Mouse (Mus musculus) liver, embryonic 13.5 days (tissue): ENCODE data around the gene Mrgpre. TPM values are rescaled to one million over a fixed set of nuclear protein-coding genes. Genes with fewer than 3 reads are reported as not detected.

ENCODE experiments used
- ATAC-seq: fragments of 200-750 bp; cut with Nextera tagmentation; 2 replicates; pipeline ENCODE4 v1.8.0; 2017; ENCODE audit warnings: low read depth, mild to moderate bottlenecking, moderate number of reproducible peaks, moderate library complexity
- DNase-seq: peaks from one replicate; pipeline ENCODE4 v3.0.0; 2022
- H3K27ac ChIP-seq: fragments of 300-500 bp; sonication (generic); 2 replicates; pipeline ENCODE4 v1.5.1; 2015; ENCODE audit warnings: moderate library complexity, mild to moderate bottlenecking, inconsistent platforms
- H3K27me3 ChIP-seq: fragments of 300-500 bp; sonication (generic); 2 replicates; pipeline ENCODE4 v1.6.1; 2015; ENCODE audit warnings: mild to moderate bottlenecking, inconsistent platforms
- H3K36me3 ChIP-seq: fragments of 300-500 bp; sonication (generic); 2 replicates; pipeline ENCODE4 v1.6.1; 2015; ENCODE audit warnings: mild to moderate bottlenecking, inconsistent platforms
- H3K4me1 ChIP-seq: fragments of 300-500 bp; sonication (generic); replicated peaks from 2 replicates; pipeline ENCODE4 v1.6.1; 2015; ENCODE audit warnings: inconsistent platforms
- H3K4me2 ChIP-seq: fragments of 300-500 bp; sonication (generic); 2 replicates; pipeline ENCODE4 v1.6.1; 2015; ENCODE audit warnings: inconsistent platforms, mild to moderate bottlenecking, moderate library complexity
- H3K4me3 ChIP-seq: fragments of 300-500 bp; sonication (generic); replicated peaks from 2 replicates; pipeline ENCODE4 v1.5.1; 2015; ENCODE audit warnings: mild to moderate bottlenecking, inconsistent platforms
- H3K9ac ChIP-seq: fragments of 300-500 bp; sonication (generic); 2 replicates; pipeline ENCODE4 v1.6.1; 2015; ENCODE audit warnings: mild to moderate bottlenecking, inconsistent platforms
- H3K9me3 ChIP-seq: fragments of 300-500 bp; sonication (generic); replicated peaks from 2 replicates; pipeline ENCODE4 v1.6.1; 2016; ENCODE audit warnings: inconsistent platforms
- WGBS: fragments of 180-500 bp; shearing (Covaris S2); methylation state at CpG from one replicate; pipeline ENCODE4 v1.1.7; 2015; ENCODE audit not compliant: insufficient replicate concordance; 5-methylcytosine and 5-hydroxymethylcytosine counted together
- polyA plus RNA-seq: library from polyadenylated mRNA; unstranded; fragments of >200 nt; fragmentation: Nextera tagmentation; extraction: Ambion mirVana; gene quantifications from 2 replicates; pipeline ENCODE4 v1.2.1, GENCODE M21; 2015

The Mrgpre gene
- polyA plus RNA-seq, 1 experiment from 2014 or later, result 0.17 TPM

- Histone ChIP-seq H3K9me3 (no peaks in the 10 kb centered on the region), H3K9ac (no peak overlapping the region), H3K4me2 (no peak overlapping the region), H3K4me1 (peaks cover 21% of the 10 kb centered on the region), H3K27ac (no peak overlapping the region), H3K4me3 (no peak overlapping the region), H3K27me3 (peaks cover 25% of the 10 kb centered on the region), H3K36me3 (no peaks in the 10 kb centered on the region)
- ATAC-seq, result no peak
- peak; percentile 16 for DNase-seq
- WGBS, result 29% methylated on average over 5 of the region's 5 CpGs
These were observed 30.1 kb downstream of the Mrgpre start for GRCm38 (mm10) chr7:143753990-143754715.

- no peak for ATAC-seq
- Histone ChIP-seq H3K4me1 (peaks cover 21% of the 10 kb centered on the region), H3K9me3 (no peaks in the 10 kb centered on the region), H3K27me3 (peaks cover 25% of the 10 kb centered on the region), H3K4me3 (no peak overlapping the region), H3K9ac (no peak overlapping the region), H3K27ac (no peak overlapping the region), H3K36me3 (no peaks in the 10 kb centered on the region), H3K4me2 (no peak overlapping the region)
- DNase-seq, result no peak
- 61% methylated on average over 3 of the region's 3 CpGs for WGBS
These were observed 31.7 kb downstream of the Mrgpre start for GRCm38 (mm10) chr7:143752606-143753005.

GRCm38 (mm10) chr7:143752056-143752455 lies 32.2 kb downstream of the Mrgpre start:
- Histone ChIP-seq H3K27ac (no peak overlapping the region), H3K9me3 (no peaks in the 10 kb centered on the region), H3K9ac (no peak overlapping the region), H3K4me2 (no peak overlapping the region), H3K27me3 (peaks cover 23% of the 10 kb centered on the region), H3K4me1 (peaks cover 18% of the 10 kb centered on the region), H3K4me3 (no peak overlapping the region), H3K36me3 (no peaks in the 10 kb centered on the region)
- 43% methylated on average over 4 of the region's 4 CpGs for WGBS
- no peak for DNase-seq
- no peak for ATAC-seq

- no peaks in the 10 kb centered on the region for H3K36me3 ChIP-seq
- 53% methylated on average over 1 of the region's 1 CpGs for WGBS
- no peak overlapping the region for H3K9ac ChIP-seq
- H3K4me2 ChIP-seq, result no peak overlapping the region
- H3K9me3 ChIP-seq, result no peaks in the 10 kb centered on the region
- ATAC-seq (no peak), DNase-seq (no peak)
- peaks cover 12% of the 10 kb centered on the region for H3K4me1 ChIP-seq
- H3K27ac ChIP-seq, result no peak overlapping the region
- H3K4me3 ChIP-seq, result no peak overlapping the region
- H3K27me3 ChIP-seq, result peaks cover 20% of the 10 kb centered on the region
These were observed 32.9 kb downstream of the Mrgpre start for GRCm38 (mm10) chr7:143751380-143751779.

- Histone ChIP-seq H3K36me3 (no peaks in the 10 kb centered on the region), H3K9me3 (no peaks in the 10 kb centered on the region), H3K4me2 (no peak overlapping the region), H3K27ac (no peak overlapping the region), H3K4me3 (no peak overlapping the region), H3K4me1 (no peaks in the 10 kb centered on the region), H3K27me3 (peaks cover 8% of the 10 kb centered on the region), H3K9ac (no peak overlapping the region)
- no peak for DNase-seq
- WGBS, result 43% methylated on average over 3 of the region's 3 CpGs
- no peak for ATAC-seq
These were observed 35.3 kb downstream of the Mrgpre start for GRCm38 (mm10) chr7:143749045-143749444.

GRCm38 (mm10) chr7:143748041-143748868 lies 36.0 kb downstream of the Mrgpre start:
- Histone ChIP-seq H3K36me3 (no peaks in the 10 kb centered on the region), H3K9ac (no peak overlapping the region), H3K4me3 (no peak overlapping the region), H3K4me1 (no peaks in the 10 kb centered on the region), H3K4me2 (peak overlapping the region; percentile 1; the same call in 1 of the 2 replicates), H3K27ac (no peak overlapping the region), H3K27me3 (peaks cover 8% of the 10 kb centered on the region), H3K9me3 (no peaks in the 10 kb centered on the region)
- 4% methylated on average over 16 of the region's 16 CpGs for WGBS
- ATAC-seq (no peak), DNase-seq (peak; percentile 42)

- Histone ChIP-seq H3K9ac (no peak overlapping the region), H3K4me1 (no peaks in the 10 kb centered on the region), H3K4me3 (peak overlapping the region; percentile 50), H3K4me2 (peak overlapping the region; percentile 57), H3K9me3 (no peaks in the 10 kb centered on the region), H3K27me3 (peaks cover 48% of the 10 kb centered on the region), H3K27ac (no peak overlapping the region), H3K36me3 (no peaks in the 10 kb centered on the region)
- no peak for ATAC-seq
- WGBS, result 28% methylated on average over 2 of the region's 2 CpGs
- no peak for DNase-seq
These were observed 43.6 kb downstream of the Mrgpre start for GRCm38 (mm10) chr7:143740653-143741052.

GRCm38 (mm10) chr7:143739511-143740461 lies 44.5 kb downstream of the Mrgpre start:
- ATAC-seq (peak; percentile 45; the same call in 1 of the 2 replicates), DNase-seq (no peak)
- Histone ChIP-seq H3K4me2 (peak overlapping the region; percentile 57), H3K9me3 (no peaks in the 10 kb centered on the region), H3K36me3 (no peaks in the 10 kb centered on the region), H3K27me3 (peaks cover 48% of the 10 kb centered on the region), H3K4me1 (no peaks in the 10 kb centered on the region), H3K4me3 (peak overlapping the region; percentile 50), H3K27ac (no peak overlapping the region), H3K9ac (peak overlapping the region; percentile 54)
- 5% methylated on average over 38 of the region's 38 CpGs for WGBS

GRCm38 (mm10) chr7:143738601-143739006 lies 45.7 kb downstream of the Mrgpre start:
- no peaks in the 10 kb centered on the region for H3K36me3 ChIP-seq
- no peak overlapping the region for H3K9ac ChIP-seq
- DNase-seq (no peak), ATAC-seq (no peak)
- H3K9me3 ChIP-seq, result no peaks in the 10 kb centered on the region
- H3K4me2 ChIP-seq, result peak overlapping the region; percentile 57; the same call in 1 of the 2 replicates
- no peaks in the 10 kb centered on the region for H3K4me1 ChIP-seq
- 55% methylated on average over 5 of the region's 5 CpGs for WGBS
- H3K27ac ChIP-seq, result no peak overlapping the region
- H3K4me3 ChIP-seq, result no peak overlapping the region
- peaks cover 48% of the 10 kb centered on the region for H3K27me3 ChIP-seq

GRCm38 (mm10) chr7:143738194-143738593 lies 46.1 kb downstream of the Mrgpre start:
- H3K27ac ChIP-seq, result no peak overlapping the region

GRCm38 (mm10) chr7:143733746-143734145 lies 50.6 kb downstream of the Mrgpre start:
- 69% methylated on average over 4 of the region's 4 CpGs for WGBS

More at GRCm38 (mm10) chr7:143738194-143738593, 46.1 kb downstream of the Mrgpre start:
- Histone ChIP-seq H3K4me1 (no peaks in the 10 kb centered on the region), H3K4me3 (no peak overlapping the region), H3K9ac (no peak overlapping the region), H3K4me2 (no peak overlapping the region), H3K36me3 (no peaks in the 10 kb centered on the region), H3K27me3 (peaks cover 48% of the 10 kb centered on the region), H3K9me3 (no peaks in the 10 kb centered on the region)
- 60% methylated on average over 6 of the region's 6 CpGs for WGBS
- no peak for ATAC-seq
- DNase-seq, result no peak

More at GRCm38 (mm10) chr7:143733746-143734145, 50.6 kb downstream of the Mrgpre start:
- peaks cover 8% of the 10 kb centered on the region for H3K27me3 ChIP-seq
- no peak overlapping the region for H3K4me2 ChIP-seq
- DNase-seq (no peak), ATAC-seq (no peak)
- no peak overlapping the region for H3K27ac ChIP-seq
- no peaks in the 10 kb centered on the region; the same call in 1 of the 2 replicates for H3K4me1 ChIP-seq
- H3K9ac ChIP-seq, result no peak overlapping the region
- no peaks in the 10 kb centered on the region for H3K9me3 ChIP-seq
- H3K36me3 ChIP-seq, result no peaks in the 10 kb centered on the region
- H3K4me3 ChIP-seq, result no peak overlapping the region
